Mouse (Mus musculus): ENCODE results near the gene Ccdc85a.

Gene Ccdc85a

DNA sequence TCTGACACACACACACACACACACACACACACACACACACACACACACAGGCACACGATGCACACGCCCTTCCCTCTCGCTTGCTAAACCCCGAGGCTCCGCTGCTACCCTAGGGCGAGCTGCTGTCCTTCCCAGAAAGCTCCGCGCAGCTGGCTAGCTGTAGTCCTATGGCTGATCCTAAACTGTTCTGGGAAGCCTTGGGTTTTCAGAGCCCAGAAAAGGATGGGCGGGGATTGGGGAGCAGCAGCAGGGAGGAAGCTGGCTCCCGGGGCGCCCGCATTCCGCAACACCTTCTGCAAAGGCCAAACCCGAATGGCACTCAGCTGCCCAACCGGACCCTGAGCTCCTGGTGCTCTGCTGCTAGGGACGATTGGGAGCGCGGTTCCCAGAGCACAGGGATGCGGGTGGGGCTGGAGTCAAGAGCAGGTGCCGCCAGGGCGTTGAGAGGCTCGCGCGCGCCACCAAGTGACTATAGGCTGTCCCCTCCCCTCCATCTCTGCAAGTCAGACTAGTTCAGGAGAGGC, at the start of gene Ccdc85a:
Gene Ccdc85a, minus strand, starts transcription at position 414 of the 524 bp plus-strand sequence.
- in situ Hi-C loops (cut with MboI) = no loop called here

DNA sequence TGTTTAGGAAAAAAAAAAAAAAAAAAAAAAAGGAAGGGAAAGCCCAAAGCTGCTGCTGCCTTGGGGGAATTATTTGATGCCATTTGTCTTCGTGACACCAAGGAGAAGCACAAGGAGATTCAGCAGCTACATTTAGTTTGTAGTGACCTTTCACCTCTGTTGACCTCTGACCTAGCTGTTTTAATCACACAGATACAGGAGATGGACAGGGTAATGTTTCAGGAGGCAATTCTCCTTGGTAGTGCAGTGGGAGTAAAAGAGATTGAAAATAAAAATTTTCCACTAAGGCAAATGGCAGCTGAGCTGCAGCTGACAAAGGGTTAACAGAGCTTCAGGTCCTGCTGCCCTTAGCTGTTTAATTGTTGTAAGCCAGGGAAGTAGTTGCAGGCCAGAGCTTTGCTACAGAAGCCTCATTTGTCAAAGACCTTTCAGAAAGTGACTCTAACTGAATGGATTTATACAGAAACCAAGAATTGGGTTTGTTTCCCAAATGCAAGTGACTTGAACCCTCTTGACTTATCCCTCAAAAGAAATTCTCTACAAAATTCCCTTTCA, 49.5 kb upstream of the Ccdc85a start:
- in situ Hi-C loops (cut with MboI) = no loop called here

- in situ Hi-C loops (cut with MboI) = no loop called here
Measured at GRCm38 (mm10) chr11:28633093-28633492, 49.0 kb upstream of the Ccdc85a start.

GRCm38 (mm10) chr11:28630771-28631170, 46.6 kb upstream of the Ccdc85a start:
- in situ Hi-C loops (cut with MboI) = no loop called here

GRCm38 (mm10) chr11:28610781-28611491, 26.8 kb upstream of the Ccdc85a start:
- in situ Hi-C loops (cut with MboI) = no loop called here

- in situ Hi-C loops (cut with MboI) = no loop called here
Measured at GRCm38 (mm10) chr11:28583138-28583910, 800 bp downstream of the Ccdc85a start.

GRCm38 (mm10) chr11:28582218-28582617, 1.9 kb downstream of the Ccdc85a start:
- in situ Hi-C loops (cut with MboI) = no loop called here

- in situ Hi-C loops (cut with MboI) = no loop called here
Measured at GRCm38 (mm10) chr11:28572423-28572822, 11.7 kb downstream of the Ccdc85a start.

- in situ Hi-C loops (cut with MboI) = no loop called here
Measured at GRCm38 (mm10) chr11:28556420-28556819, 27.7 kb downstream of the Ccdc85a start.

GRCm38 (mm10) chr11:28543429-28543828, 40.7 kb downstream of the Ccdc85a start:
- in situ Hi-C loops (cut with MboI) = no loop called here

GRCm38 (mm10) chr11:28541307-28541706, 42.8 kb downstream of the Ccdc85a start:
- in situ Hi-C loops (cut with MboI) = no loop called here

DNA sequence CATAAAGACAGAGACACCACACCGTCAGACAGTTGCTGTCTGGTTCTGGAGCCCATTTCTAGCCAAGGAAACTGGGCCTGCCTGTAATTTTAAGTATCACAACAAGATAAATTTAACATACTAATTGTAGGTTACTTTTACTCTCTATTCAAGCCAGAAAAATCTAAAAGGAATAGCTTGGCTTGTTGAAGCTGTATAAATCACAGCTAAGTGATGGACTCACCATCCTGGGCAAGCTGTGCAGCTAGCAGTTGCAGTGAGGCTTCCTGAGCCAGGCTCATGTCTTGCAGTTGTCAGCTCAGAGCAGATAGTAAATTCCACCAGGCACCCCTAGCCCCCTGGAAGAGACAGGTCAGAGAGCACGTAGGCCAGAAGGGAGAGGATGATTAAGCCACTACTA, 50.8 kb downstream of the Ccdc85a start:
- in situ Hi-C loops (cut with MboI) = no loop called here

- in situ Hi-C loops (cut with MboI) = no loop called here
Measured at GRCm38 (mm10) chr11:28501190-28501589, 82.9 kb downstream of the Ccdc85a start.

DNA sequence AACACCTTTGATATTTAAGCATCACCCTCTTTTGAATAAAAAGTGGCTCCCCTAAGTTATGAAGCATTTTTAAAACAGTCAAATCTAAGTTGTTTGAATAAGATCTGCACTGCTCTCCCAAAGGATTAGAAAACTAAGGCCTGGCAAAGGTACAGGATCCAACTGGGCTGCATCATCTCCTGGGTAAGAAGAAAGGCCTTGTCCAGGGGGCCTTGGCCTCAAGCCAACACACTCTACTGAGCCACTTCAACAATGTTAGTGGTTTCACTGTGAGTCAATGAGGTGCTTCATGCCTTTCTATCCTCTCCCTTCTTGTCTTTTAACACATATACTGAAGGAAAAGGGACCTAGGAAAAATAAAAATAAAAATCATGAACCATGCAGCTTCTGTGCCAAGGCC, 87.1 kb downstream of the Ccdc85a start:
- in situ Hi-C loops (cut with MboI) = no loop called here

DNA sequence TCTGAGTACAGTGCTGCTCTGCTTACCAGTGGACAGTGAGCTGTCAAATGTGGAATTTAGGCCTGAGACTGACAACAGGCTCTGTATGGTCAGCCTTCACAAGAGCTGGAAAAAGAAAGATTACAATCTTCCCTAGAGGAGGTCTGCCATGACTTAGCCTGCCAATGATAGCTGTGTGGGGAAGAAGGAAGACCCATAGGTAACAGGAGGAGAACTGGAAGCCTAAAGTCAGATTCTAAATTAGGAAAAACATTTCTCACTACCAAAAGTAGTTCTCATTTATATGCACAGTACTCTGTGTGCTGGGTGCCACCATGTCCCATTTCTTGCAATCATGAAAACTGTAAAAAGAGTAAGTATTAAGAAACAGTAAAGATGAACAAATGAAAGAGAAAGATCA, 90.8 kb downstream of the Ccdc85a start:
- in situ Hi-C loops (cut with MboI) = no loop called here

GRCm38 (mm10) chr11:28491330-28491729, 92.8 kb downstream of the Ccdc85a start:
- in situ Hi-C loops (cut with MboI) = no loop called here

- in situ Hi-C loops (cut with MboI) = no loop called here
Measured at GRCm38 (mm10) chr11:28484083-28484729, 99.9 kb downstream of the Ccdc85a start.

GRCm38 (mm10) chr11:28477088-28477487, 107.0 kb downstream of the Ccdc85a start:
- in situ Hi-C loops (cut with MboI) = no loop called here

DNA sequence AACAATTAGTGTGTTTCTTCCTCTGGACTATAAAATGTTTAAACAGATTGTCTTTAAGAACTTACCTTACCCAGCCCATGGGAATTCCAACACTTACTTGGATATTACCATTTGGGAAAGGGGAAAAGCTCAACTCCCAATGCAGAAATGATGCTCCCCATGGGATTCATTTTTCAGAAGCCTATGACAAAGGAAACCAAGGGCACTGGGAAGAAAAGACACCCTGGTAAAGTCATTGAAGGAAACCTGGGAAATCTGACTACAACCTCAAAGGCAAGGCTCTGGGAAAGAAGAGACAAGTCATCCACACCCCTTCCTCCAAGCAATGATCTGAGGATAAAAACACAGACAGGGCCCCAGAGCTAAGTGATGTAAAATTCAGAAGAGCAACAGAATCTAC, 118.4 kb downstream of the Ccdc85a start:
- in situ Hi-C loops (cut with MboI) = no loop called here

DNA sequence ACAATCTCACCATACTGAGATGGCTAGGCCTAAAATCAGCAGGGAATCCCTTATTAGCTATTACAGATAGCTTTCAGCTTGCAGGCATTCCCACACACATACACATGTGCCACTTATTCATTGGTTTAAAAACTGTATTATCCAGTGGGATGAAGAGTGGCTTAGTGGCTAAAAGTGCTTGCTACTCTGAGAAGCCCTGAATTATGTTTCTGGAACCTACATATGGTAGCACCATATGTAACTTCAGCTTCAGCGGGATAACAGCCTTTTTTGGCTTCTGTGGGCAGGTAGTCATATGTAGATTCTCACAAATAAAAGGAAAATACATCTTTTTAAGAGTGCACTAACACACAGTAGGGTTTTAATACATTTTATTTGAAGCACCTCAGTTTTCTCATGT, 119.2 kb downstream of the Ccdc85a start:
- in situ Hi-C loops (cut with MboI) = no loop called here

GRCm38 (mm10) chr11:28459165-28459564, 125.0 kb downstream of the Ccdc85a start:
- in situ Hi-C loops (cut with MboI) = no loop called here

GRCm38 (mm10) chr11:28439877-28440276, 144.2 kb downstream of the Ccdc85a start:
- in situ Hi-C loops (cut with MboI) = no loop called here

All from mature B cell (primary cell).